Mouse (Mus musculus): Measurements from ENCODE around the gene Blm.

DNA sequence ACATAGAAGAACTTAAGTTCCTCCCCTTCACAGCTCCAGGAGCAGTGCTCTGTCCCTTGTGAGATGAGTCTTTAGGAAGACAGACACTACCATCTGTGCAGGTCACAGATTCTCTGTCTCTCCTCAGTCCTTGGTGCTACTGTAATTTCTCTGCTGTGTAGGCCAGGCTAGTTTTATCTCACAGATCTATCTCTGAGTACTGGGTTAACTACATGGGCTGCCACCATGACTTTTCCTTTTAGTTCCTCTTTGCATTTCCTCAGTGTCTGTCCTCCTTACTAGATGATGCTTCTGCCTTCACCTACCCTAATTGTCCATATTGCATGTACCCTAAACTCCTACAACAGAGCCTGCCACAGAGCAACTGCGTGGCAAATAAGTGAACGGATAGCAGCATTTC is 67.6 kb downstream of the Blm start:
- TF ChIP-seq POLR2A (IDR thresholded peaks at IDR 0.05; ENCODE audit: extremely low read depth, insufficient read depth, low read length) (no peak), CTCF (IDR thresholded peaks at IDR 0.05; ENCODE audit: low read depth, low read length) (no peak)

Data from liver, adult 2 months (tissue).